Mouse (Mus musculus): ENCODE measurements around the gene 2310011J03Rik. TPM values are rescaled to one million over a fixed set of nuclear protein-coding genes. Genes with fewer than 3 reads are reported as not detected.
A peak's percentile ranks its signal among the peaks of the same experiment; 100 is the strongest.

Gene 2310011J03Rik
- polyA plus RNA-seq, 1 experiment, result 62.6 TPM

GRCm38 (mm10) chr10:80342305-80342748 is 22.0 kb upstream of the 2310011J03Rik start:
- Histone ChIP-seq H3K36me3 (ENCODE audit: control insufficient read depth, insufficient read depth) (no peaks in the 10 kb centered on the region), H3K79me2 (ENCODE audit: control insufficient read depth, insufficient read depth) (no peaks in the 10 kb centered on the region), H3K4me3 (ENCODE audit: insufficient read depth, poor library complexity, severe bottlenecking) (no peak overlapping the region), H3K27me3 (ENCODE audit: control insufficient read depth, insufficient read depth, insufficient read length) (no peaks in the 10 kb centered on the region), H3ac (ENCODE audit: control insufficient read depth, insufficient read length, low read depth) (no peak overlapping the region), H3K79me3 (ENCODE audit: low read depth) (no peaks in the 10 kb centered on the region)
- no peak for TF ChIP-seq MYOG (IDR thresholded peaks at IDR 0.05; ENCODE audit: control insufficient read depth, extremely low read depth, insufficient read length)
- TF ChIP-seq MYOD1 (IDR thresholded peaks at IDR 0.05; ENCODE audit: control insufficient read depth, insufficient read length, low read depth), result no peak
- no peak for TF ChIP-seq USF1 (IDR thresholded peaks at IDR 0.05; ENCODE audit: low read depth)
- TF ChIP-seq MAX (IDR thresholded peaks at IDR 0.05), result no peak
- TF ChIP-seq CTCF (IDR thresholded peaks at IDR 0.05; ENCODE audit: control insufficient read depth, insufficient read depth, insufficient read length), result no peak
- TF ChIP-seq FOSL1 (IDR thresholded peaks at IDR 0.05; ENCODE audit: insufficient read depth, low read length, poor library complexity, severe bottlenecking), result no peak
- no peak for TF ChIP-seq CEBPB (IDR thresholded peaks at IDR 0.05; ENCODE audit: low read depth)

- Histone ChIP-seq H3K79me2 (ENCODE audit: control insufficient read depth, insufficient read depth) (no peaks in the 10 kb centered on the region), H3K4me3 (ENCODE audit: insufficient read depth, poor library complexity, severe bottlenecking) (no peak overlapping the region), H3ac (ENCODE audit: control insufficient read depth, insufficient read length, low read depth) (no peak overlapping the region), H3K27me3 (ENCODE audit: control insufficient read depth, insufficient read depth, insufficient read length) (no peaks in the 10 kb centered on the region), H3K36me3 (ENCODE audit: control insufficient read depth, insufficient read depth) (no peaks in the 10 kb centered on the region), H3K79me3 (ENCODE audit: low read depth) (no peaks in the 10 kb centered on the region)
- TF ChIP-seq USF1 (IDR thresholded peaks at IDR 0.05; ENCODE audit: low read depth), result no peak
- no peak for TF ChIP-seq MYOD1 (IDR thresholded peaks at IDR 0.05; ENCODE audit: control insufficient read depth, insufficient read length, low read depth)
- TF ChIP-seq MAX (IDR thresholded peaks at IDR 0.05), result no peak
- no peak for TF ChIP-seq CTCF (IDR thresholded peaks at IDR 0.05; ENCODE audit: control insufficient read depth, insufficient read depth, insufficient read length)
- TF ChIP-seq FOSL1 (IDR thresholded peaks at IDR 0.05; ENCODE audit: insufficient read depth, low read length, poor library complexity, severe bottlenecking), result no peak
- TF ChIP-seq MYOG (IDR thresholded peaks at IDR 0.05; ENCODE audit: control insufficient read depth, extremely low read depth, insufficient read length), result no peak
- no peak for TF ChIP-seq CEBPB (IDR thresholded peaks at IDR 0.05; ENCODE audit: low read depth)
Measured at GRCm38 (mm10) chr10:80341491-80342304, 21.4 kb upstream of the 2310011J03Rik start.

GRCm38 (mm10) chr10:80341026-80341425 is 20.7 kb upstream of the 2310011J03Rik start:
- H3K27me3 ChIP-seq (ENCODE audit: control insufficient read depth, insufficient read depth, insufficient read length), result no peaks in the 10 kb centered on the region
- TF ChIP-seq MAX (IDR thresholded peaks at IDR 0.05) (no peak), MYOG (IDR thresholded peaks at IDR 0.05; ENCODE audit: control insufficient read depth, extremely low read depth, insufficient read length) (no peak), FOSL1 (IDR thresholded peaks at IDR 0.05; ENCODE audit: insufficient read depth, low read length, poor library complexity, severe bottlenecking) (no peak), CEBPB (IDR thresholded peaks at IDR 0.05; ENCODE audit: low read depth) (no peak), USF1 (IDR thresholded peaks at IDR 0.05; ENCODE audit: low read depth) (no peak), CTCF (IDR thresholded peaks at IDR 0.05; ENCODE audit: control insufficient read depth, insufficient read depth, insufficient read length) (no peak), MYOD1 (IDR thresholded peaks at IDR 0.05; ENCODE audit: control insufficient read depth, insufficient read length, low read depth) (no peak)
- no peaks in the 10 kb centered on the region for H3K79me2 ChIP-seq (ENCODE audit: control insufficient read depth, insufficient read depth)
- H3ac ChIP-seq (ENCODE audit: control insufficient read depth, insufficient read length, low read depth), result no peak overlapping the region
- H3K79me3 ChIP-seq (ENCODE audit: low read depth), result no peaks in the 10 kb centered on the region
- H3K36me3 ChIP-seq (ENCODE audit: control insufficient read depth, insufficient read depth), result no peaks in the 10 kb centered on the region
- no peak overlapping the region for H3K4me3 ChIP-seq (ENCODE audit: insufficient read depth, poor library complexity, severe bottlenecking)

- no peak overlapping the region for H3K4me3 ChIP-seq (ENCODE audit: insufficient read depth, poor library complexity, severe bottlenecking)
- H3K27me3 ChIP-seq (ENCODE audit: control insufficient read depth, insufficient read depth, insufficient read length), result no peaks in the 10 kb centered on the region
Measured at GRCm38 (mm10) chr10:80339941-80340750, 19.8 kb upstream of the 2310011J03Rik start.

GRCm38 (mm10) chr10:80336263-80336662 is 15.9 kb upstream of the 2310011J03Rik start:
- TF ChIP-seq USF1 (IDR thresholded peaks at IDR 0.05; ENCODE audit: low read depth) (no peak), CTCF (IDR thresholded peaks at IDR 0.05; ENCODE audit: control insufficient read depth, insufficient read depth, insufficient read length) (no peak), MAX (IDR thresholded peaks at IDR 0.05) (no peak), MYOG (IDR thresholded peaks at IDR 0.05; ENCODE audit: control insufficient read depth, extremely low read depth, insufficient read length) (no peak)
- no peaks in the 10 kb centered on the region for H3K79me2 ChIP-seq (ENCODE audit: control insufficient read depth, insufficient read depth)

More at GRCm38 (mm10) chr10:80339941-80340750, 19.8 kb upstream of the 2310011J03Rik start:
- Histone ChIP-seq H3K36me3 (ENCODE audit: control insufficient read depth, insufficient read depth) (no peaks in the 10 kb centered on the region), H3ac (ENCODE audit: control insufficient read depth, insufficient read length, low read depth) (no peak overlapping the region), H3K79me2 (ENCODE audit: control insufficient read depth, insufficient read depth) (no peaks in the 10 kb centered on the region), H3K79me3 (ENCODE audit: low read depth) (no peaks in the 10 kb centered on the region)
- TF ChIP-seq CTCF (IDR thresholded peaks at IDR 0.05; ENCODE audit: control insufficient read depth, insufficient read depth, insufficient read length), result peak; percentile 77
- no peak for TF ChIP-seq FOSL1 (IDR thresholded peaks at IDR 0.05; ENCODE audit: insufficient read depth, low read length, poor library complexity, severe bottlenecking)
- no peak for TF ChIP-seq CEBPB (IDR thresholded peaks at IDR 0.05; ENCODE audit: low read depth)
- TF ChIP-seq MAX (IDR thresholded peaks at IDR 0.05), result no peak
- TF ChIP-seq MYOD1 (IDR thresholded peaks at IDR 0.05; ENCODE audit: control insufficient read depth, insufficient read length, low read depth), result no peak
- TF ChIP-seq MYOG (IDR thresholded peaks at IDR 0.05; ENCODE audit: control insufficient read depth, extremely low read depth, insufficient read length), result no peak
- TF ChIP-seq USF1 (IDR thresholded peaks at IDR 0.05; ENCODE audit: low read depth), result peak; percentile 87

More at GRCm38 (mm10) chr10:80336263-80336662, 15.9 kb upstream of the 2310011J03Rik start:
- Histone ChIP-seq H3K4me3 (ENCODE audit: insufficient read depth, poor library complexity, severe bottlenecking) (no peak overlapping the region), H3K27me3 (ENCODE audit: control insufficient read depth, insufficient read depth, insufficient read length) (no peaks in the 10 kb centered on the region), H3K79me3 (ENCODE audit: low read depth) (no peaks in the 10 kb centered on the region), H3K36me3 (ENCODE audit: control insufficient read depth, insufficient read depth) (no peaks in the 10 kb centered on the region), H3ac (ENCODE audit: control insufficient read depth, insufficient read length, low read depth) (no peak overlapping the region)
